Mouse (Mus musculus): ENCODE measurements around the gene Trim80. TPM values are rescaled to one million over a fixed set of nuclear protein-coding genes. Genes with fewer than 3 reads are reported as not detected.
A peak's percentile ranks its signal among the peaks of the same experiment; 100 is the strongest.
"Not testable (repeated sequence)": the region's sequence is repeated elsewhere in the genome, so short reads cannot be mapped to it uniquely, and the experiment has no call there.

The Trim80 gene
- total RNA-seq, 2 experiments from 2014 or later = not detected

- intact Hi-C loops (cut with DNase I) = no loop called here
- no peak for DNase-seq (ENCODE audit: low spot score)
Measured at GRCm38 (mm10) chr11:115456182-115456581, 15.8 kb downstream of the Trim80 start.

GRCm38 (mm10) chr11:115457405-115457804, 17.1 kb downstream of the Trim80 start:
- intact Hi-C loops (cut with DNase I) = no loop called here

GRCm38 (mm10) chr11:115460976-115461375, 20.6 kb downstream of the Trim80 start:
- DNase-seq (ENCODE audit: low spot score) = no peak
- intact Hi-C loops (cut with DNase I) = no loop called here

More at GRCm38 (mm10) chr11:115457405-115457804, 17.1 kb downstream of the Trim80 start:
- no peak for DNase-seq (ENCODE audit: low spot score)

GRCm38 (mm10) chr11:115461846-115462242, 21.5 kb downstream of the Trim80 start:
- intact Hi-C loops (cut with DNase I) = no loop called here
- no peak for DNase-seq (ENCODE audit: low spot score)

DNA sequence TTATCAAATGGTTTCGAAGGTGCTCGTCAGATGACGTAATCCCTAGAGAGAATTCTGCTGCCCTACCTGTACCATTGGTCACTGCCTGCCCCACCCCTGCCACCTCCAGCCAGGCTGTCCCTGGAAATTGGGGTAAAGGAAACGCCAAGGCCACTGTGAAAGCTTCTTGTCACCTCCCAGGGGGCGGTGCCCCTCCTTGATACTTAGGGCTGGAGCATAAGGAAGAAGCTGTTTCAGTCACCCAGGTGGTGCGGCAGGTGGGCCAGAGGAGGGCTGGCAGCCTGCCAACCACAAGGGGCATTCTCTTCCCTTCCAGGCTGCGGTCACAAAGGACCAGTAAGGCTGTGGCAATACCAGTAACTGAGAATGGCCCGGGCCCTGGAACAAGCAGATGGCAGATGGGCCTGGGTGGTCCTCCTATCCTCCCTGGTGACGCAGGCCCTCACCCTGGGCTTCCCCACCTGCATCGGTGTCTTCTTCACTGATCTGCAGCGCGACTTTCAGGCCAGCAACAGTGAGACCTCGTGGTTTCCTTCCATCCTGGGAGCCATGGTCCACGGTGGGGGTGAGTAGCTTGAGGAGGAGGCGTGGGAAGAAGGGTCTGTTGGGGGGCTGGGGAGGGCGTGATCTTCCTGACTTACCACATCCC, 22.0 kb downstream of the Trim80 start, which contains the start of gene Slc16a5:
Gene Slc16a5 (plus strand): TSS at position 232 of the 649 bp plus-strand sequence.
- intact Hi-C loops (cut with DNase I) = no loop called here

DNA sequence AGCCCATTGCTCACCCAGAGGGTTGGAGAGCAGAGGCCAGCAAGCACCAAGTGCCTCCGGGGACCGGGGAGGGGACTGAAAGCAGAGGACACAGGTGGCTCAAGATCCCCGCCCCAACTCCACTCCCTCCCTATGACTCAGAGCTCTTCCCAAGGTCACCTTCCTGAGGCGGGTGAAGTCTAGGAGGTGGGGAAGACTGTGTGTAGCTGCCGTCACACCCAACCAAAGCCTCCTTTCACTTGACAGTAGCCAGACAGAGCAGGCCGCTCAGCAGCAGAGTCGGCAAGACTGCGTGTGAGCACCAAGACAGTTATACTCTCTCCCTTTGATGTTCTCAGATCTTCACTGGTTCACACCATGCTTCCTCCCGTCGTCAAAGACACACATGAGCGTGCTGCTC, 23.1 kb downstream of the Trim80 start:
- intact Hi-C loops (cut with DNase I) = no loop called here
- DNase-seq (ENCODE audit: low spot score) = no peak

More for the DNA sequence above, 22.0 kb downstream of the Trim80 start, which contains the start of gene Slc16a5:
- no peak for DNase-seq (ENCODE audit: low spot score)

DNA sequence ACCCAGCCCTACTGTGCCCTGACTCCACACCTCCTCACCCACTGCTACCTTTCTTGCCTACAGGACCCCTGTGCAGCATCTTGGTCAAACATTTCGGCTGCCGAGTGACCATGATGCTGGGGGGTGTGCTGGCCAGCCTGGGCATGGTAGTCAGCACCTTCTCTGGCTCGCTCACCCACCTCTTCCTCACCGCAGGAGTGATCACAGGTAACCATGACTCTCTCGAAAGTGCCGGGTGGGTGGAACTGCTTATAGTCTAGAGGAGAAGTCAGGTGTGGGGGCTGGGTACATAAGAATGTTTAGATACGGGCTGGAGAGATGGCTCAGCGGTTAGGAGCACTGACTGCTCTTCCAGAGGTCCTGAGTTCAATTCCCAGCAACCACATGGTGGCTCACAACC, 24.5 kb downstream of the Trim80 start:
- intact Hi-C loops (cut with DNase I) = no loop called here

GRCm38 (mm10) chr11:115467217-115467618, 26.9 kb downstream of the Trim80 start:
- intact Hi-C loops (cut with DNase I) = no loop called here

More for the DNA sequence above, 24.5 kb downstream of the Trim80 start:
- DNase-seq (ENCODE audit: low spot score) = no peak

GRCm38 (mm10) chr11:115472183-115472582, 31.8 kb downstream of the Trim80 start:
- peak; percentile 20 for DNase-seq (ENCODE audit: low spot score)
- intact Hi-C loops (cut with DNase I) = no loop called here

More at GRCm38 (mm10) chr11:115467217-115467618, 26.9 kb downstream of the Trim80 start:
- DNase-seq (ENCODE audit: low spot score) = no peak

- DNase-seq (ENCODE audit: low spot score) = peak; percentile 83
- intact Hi-C loops (cut with DNase I) = loop anchor here (1.0 to 2.0 kb wide), 3 partner anchors 45 to 115 kb away; partner anchors contain the start of gene Kctd2
Measured at GRCm38 (mm10) chr11:115473626-115474275, 33.4 kb downstream of the Trim80 start.

GRCm38 (mm10) chr11:115475025-115475757, 34.8 kb downstream of the Trim80 start, which contains the start of gene Armc7:
Gene Armc7 (plus strand): TSS chr11:115475667.
- peak; percentile 94 for DNase-seq (ENCODE audit: low spot score)
- intact Hi-C loops (cut with DNase I) = loop anchor here (2.0 kb wide), 1 partner anchor 54 kb away; the partner anchor contains the start of gene Kctd2

DNA sequence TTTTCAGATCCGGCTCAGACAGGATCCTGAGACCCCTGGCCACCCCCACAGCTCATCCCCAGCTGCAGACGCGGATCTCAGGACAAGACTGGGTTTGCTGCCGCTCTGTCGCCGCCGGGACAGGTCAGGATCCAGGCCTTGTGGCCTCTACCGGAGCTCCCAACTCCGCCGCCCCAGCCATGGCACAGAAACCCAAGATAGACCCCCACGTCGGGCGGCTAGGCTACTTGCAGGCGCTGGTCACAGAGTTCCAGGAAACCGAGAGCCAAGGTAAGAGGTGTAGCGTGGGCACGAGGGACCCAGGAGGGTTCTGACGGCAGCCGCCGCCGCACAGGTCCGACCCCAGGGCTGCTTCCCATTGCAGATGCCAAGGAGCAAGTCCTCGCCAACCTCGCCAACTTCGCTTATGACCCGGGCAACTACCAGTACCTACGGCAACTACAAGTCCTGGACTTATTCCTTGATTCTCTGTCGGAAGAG, 35.5 kb downstream of the Trim80 start:
- no peak for DNase-seq (ENCODE audit: low spot score)
- intact Hi-C loops (cut with DNase I) = loop anchor here (2.0 kb wide), 1 partner anchor 55 kb away; the partner anchor contains the start of gene Kctd2

DNA sequence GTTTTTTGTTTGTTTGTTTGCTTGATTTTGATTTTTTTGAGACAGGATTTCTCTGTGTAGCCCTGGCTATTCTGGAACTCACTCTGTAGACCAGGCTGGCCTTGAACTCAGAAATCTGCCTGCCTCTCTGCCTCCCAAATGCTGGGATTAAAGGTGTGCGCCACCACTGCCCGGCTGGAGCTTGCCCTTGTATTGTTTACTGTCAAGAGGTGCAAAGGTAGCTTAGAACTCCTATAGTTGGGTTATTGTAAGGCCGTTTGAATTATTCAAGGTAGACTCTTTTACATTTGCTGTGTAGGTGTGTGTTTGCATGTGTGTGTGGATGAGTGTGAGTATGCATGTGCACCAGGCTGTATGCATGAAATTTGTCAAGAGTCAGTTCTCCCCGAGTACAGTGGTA, 36.3 kb downstream of the Trim80 start:
- DNase-seq (ENCODE audit: low spot score); intact Hi-C loops (cut with DNase I): not testable (repeated sequence)

GRCm38 (mm10) chr11:115477388-115477787, 37.0 kb downstream of the Trim80 start:
- DNase-seq (ENCODE audit: low spot score); intact Hi-C loops (cut with DNase I): not testable (repeated sequence)

- intact Hi-C loops (cut with DNase I) = no loop called here
- no peak for DNase-seq (ENCODE audit: low spot score)
Measured at GRCm38 (mm10) chr11:115478296-115478938, 38.1 kb downstream of the Trim80 start.

- no peak for DNase-seq (ENCODE audit: low spot score)
- intact Hi-C loops (cut with DNase I) = loop anchor here (5.0 kb wide), 3 partner anchors 81 to 231 kb away; partner anchors contain the start of genes Mif4gd and Nup85
Measured at GRCm38 (mm10) chr11:115481553-115482259, 41.4 kb downstream of the Trim80 start.

GRCm38 (mm10) chr11:115483278-115483677, 42.9 kb downstream of the Trim80 start:
- intact Hi-C loops (cut with DNase I) = loop anchor here (5.0 kb wide), 3 partner anchors 79 to 229 kb away; partner anchors contain the start of genes Mif4gd and Nup85

DNA sequence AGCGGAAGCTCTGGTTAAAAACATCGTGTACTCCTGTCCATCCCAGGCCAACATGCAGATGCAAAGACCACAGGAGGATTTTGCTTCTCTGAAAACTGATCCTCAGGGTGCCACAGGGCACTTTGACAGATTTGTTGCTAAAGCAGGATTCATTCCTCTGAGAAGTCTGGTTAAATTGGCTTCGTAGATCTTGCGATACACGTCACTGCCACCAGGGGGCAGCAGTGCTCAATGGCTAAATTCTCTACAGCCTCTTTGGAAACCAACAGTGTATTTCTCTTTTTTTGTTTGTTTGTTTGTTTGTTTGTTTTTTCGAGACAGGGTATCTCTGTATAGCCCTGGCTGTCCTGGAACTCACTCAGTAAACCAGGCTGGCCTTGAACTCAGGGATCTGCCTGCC, 43.4 kb downstream of the Trim80 start:
- intact Hi-C loops (cut with DNase I) = loop anchor here (5.0 kb wide), 3 partner anchors 79 to 229 kb away; partner anchors contain the start of genes Mif4gd and Nup85
- peak; percentile 24 for DNase-seq (ENCODE audit: low spot score)

More at GRCm38 (mm10) chr11:115483278-115483677, 42.9 kb downstream of the Trim80 start:
- no peak for DNase-seq (ENCODE audit: low spot score)

GRCm38 (mm10) chr11:115485155-115485554, 44.8 kb downstream of the Trim80 start:
- no peak for DNase-seq (ENCODE audit: low spot score)
- intact Hi-C loops (cut with DNase I) = no loop called here

Data from heart, postnatal 25 days (tissue).